Mouse (Mus musculus) right cerebral cortex, postnatal 36 days (tissue): Measurements from ENCODE around the gene Kpna2.
A peak's percentile ranks its signal among the peaks of the same experiment; 100 is the strongest.

Source experiments
- DNase-seq, 2 experiments: peaks; one replicate each; pipeline ENCODE4 v3.0.0; 2022; ENCODE audit warnings: low spot score in 2 of 2, mixed read lengths in 1 of 2

Gene Kpna2

DNA sequence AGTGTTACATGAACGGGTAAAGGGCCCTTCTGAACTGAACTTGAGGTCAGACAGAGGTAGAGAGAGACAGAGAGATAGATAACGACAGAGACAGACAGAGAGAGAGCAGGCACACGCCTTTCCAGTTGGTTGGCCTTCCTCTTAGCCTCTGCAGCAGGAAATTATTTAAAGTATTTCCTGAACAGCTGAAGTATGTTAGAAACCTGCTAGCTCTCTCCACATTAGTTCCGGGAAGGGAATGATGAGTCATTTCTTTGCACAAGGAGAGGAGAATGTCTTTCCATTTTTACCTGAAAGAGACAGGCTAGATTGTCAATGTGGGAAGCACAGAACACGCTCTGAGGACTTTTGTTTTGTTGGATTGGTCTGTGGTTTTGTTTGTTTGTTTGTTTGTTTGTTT lies 17.0 kb downstream of the Kpna2 start:
- no peak for DNase-seq

DNA sequence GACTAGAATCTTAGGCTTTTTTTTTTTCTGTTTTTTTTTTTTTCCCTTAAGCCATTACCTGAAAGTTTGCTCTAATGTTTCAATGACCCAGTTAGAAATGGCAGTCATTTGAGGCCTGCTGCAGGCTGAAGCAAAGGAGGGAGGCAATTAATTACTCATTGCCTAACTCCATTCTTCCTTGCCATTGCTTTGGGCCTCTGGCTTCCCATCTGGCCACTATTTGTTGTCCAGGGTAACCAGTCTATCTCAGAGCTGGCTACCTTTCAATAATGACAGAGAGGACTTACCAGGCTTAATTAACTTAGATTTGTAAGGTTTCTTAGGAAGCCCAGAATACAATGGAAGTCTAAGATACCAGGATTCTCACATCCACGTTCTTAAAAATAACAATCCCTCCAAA lies 17.6 kb downstream of the Kpna2 start:
- no peak for DNase-seq

DNA sequence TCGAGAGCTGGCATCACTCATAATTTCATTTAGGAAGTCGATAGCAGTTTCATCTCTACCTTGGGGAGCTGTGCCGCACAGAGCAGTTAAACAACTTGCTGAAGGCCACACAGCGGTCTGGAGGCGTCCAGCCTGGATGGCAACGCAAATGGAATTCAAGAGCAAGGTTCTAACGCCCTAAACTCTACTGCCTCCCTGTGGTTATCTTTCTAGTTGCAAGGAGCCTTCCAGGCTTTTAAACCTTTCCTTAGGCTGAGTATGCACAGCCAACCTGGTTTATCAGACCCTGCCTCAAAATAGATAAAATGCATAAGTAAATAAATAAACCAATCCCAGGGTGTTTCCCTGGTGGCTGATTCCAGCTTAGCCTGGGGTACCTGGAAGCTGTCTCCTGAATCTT lies 18.9 kb downstream of the Kpna2 start:
- peak; percentile 20 to 39 for DNase-seq

DNA sequence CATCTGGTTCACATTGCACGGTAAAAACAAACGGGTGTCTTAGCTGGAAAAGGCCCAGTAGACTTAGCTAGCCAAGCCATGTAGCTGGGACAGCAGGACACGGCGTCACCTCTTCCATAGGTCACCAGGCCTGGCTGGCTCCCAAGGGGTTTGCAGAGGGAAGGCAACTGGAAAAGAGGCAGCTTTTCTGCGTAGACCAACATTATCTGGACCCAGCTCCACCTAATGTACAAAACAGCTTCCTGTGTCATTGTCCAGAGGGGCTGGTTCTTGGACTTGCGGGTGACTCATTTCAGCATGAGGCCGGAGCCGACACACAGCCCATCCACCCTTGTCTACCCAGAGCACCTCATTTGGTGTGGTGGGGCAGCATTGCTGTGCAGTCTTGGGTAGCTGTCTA lies 23.1 kb downstream of the Kpna2 start:
- no peak for DNase-seq

DNA sequence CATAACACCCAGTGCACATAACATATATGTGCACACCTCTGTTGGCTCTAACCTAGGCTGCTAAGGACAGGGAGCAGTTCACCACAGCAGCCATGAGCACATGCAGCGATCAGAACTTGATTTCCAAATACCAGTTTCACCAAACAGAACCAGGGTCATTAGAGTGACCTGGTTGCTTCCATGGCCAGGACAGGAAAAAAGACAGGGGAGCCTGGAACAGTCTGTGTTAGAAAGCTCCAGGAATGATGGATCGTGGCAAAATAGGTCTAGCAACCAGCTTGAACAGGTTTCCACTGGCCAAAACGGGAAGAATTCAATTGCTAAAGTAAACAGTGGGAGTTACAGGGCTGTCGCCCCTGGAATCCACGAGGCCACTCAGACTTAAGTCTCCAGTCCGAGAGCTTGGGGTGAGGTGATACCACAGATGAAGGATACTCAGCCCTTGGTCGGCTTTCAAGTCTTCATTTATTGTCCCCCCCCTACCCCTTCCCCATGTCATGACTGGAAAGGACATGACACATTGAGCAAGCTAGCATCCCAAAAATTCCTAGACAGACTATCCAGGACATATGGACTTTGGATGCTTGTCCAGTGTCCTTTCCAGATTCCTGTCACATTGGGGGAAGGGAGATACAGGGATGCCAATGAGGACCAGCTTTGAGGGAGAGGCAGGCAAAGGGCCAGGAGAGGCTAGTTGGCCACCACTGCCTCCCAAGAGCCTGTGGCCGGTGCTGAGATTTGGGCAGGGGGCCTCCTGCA lies 23.7 kb downstream of the Kpna2 start:
- DNase-seq: no peak

DNA sequence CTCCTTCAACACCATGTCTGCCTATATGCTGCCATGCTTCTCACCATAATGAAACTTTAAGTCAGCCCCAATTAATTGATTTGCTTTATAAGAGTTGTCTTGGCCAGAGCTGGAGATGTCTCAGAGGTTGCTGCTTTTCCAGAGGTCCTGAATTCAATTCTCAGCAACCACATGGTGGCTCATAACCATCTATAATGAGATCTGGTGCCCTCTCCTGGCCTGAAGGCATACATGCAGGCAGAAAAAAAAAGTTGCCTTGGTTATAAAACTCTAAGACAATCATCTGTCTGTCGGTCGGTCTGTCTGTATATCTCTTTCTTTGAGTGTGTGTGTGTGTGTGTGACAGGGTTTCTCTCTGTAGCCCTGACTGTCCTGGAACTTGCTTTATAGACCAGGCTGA lies 24.9 kb downstream of the Kpna2 start:
- no peak for DNase-seq

DNA sequence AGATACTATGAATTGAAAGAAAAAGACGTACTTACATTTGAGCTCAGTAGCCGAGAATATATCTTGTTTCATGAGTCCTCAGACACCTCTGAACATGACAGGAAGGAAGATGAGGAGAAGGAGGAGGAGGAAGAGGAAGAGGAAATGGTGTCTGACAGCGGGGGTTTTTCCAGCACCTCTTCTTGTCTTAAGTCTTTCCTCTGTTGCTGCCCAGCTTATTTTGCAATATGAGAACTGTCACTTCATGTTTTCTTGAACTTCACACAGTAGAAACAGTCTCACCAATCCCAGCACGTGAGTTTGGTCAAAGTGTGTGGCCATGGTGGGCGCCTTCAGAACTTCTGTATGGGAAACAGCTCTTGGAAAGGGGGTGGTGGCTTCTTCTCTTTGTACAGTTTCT lies 26.3 kb downstream of the Kpna2 start:
- no peak for DNase-seq

DNA sequence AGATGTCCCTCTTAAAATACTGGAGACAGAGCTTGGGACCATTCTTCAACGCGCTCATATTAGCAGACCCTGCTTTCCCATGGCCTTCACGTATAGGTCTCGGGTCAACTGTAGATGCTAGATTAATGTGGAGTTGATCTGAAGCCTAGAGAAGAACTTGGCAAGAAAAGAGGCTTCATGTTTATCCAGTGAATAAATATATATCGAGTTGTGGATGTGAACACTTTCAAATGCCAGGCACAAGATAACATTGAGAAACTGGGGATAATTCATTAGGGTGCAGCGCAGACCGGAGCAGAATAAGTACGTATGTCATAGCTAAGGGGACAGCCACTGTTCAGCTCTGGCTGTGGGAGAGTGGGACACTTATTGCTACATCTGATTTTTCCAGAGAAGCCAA lies 29.5 kb downstream of the Kpna2 start:
- DNase-seq: no peak

DNA sequence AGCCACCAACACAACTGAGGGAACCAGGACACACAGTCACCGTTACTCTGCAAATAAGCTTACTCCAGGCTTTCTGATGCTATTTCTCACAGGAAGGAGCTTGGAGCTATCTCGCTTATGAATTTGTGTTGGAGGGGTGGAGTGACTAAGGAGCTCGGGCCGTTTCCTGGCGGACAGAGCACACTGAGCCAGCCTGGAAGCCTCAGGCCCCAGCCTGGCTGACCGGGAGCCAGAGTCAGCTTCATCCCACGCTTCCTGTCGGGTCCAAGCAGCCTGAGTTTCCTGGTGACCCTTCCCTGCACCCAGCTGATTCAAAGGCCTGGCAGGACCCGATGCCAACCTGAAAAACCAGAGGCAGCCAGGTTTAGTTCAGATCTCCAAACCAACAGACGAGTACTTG lies 31.7 kb downstream of the Kpna2 start:
- no peak for DNase-seq

DNA sequence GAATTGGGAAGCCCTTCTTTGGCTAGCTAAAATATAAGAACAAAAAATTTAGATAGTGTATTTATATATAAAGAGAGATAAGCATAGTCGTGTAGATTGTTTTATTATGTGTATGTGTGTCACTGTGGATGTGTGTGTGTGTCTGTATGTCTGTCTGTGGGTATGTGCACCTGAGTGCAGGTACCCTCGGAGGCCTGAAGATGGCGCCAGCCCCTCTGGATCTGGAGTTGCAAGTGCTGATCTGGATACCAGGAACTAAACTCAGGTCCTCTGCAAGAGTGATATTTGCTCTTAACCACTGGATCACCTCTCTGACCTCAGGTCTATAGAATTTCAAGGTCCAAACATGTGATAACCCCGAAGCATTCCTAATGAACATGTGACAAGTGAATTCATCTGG lies 33.5 kb downstream of the Kpna2 start:
- DNase-seq: no peak

DNA sequence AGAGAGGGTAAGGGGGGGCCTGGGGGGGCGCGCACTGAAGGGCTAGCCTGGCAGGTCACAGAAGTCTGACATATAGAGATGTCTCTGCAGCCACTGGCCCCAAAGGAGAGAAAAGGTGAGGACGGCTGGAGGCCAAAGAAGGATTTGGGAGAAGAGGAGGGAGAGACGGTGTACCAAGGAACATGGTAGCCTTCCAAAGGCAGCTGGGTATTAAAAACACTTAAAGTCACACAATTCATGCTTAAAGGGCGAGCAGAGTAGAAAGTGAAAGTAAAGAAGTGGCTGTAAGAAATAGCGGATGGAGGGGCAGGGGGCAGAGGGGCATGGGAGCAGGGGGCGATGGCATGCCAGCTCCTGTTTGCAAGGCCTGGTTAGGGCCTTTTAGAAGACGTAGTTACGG lies 37.0 kb downstream of the Kpna2 start:
- DNase-seq: no peak

DNA sequence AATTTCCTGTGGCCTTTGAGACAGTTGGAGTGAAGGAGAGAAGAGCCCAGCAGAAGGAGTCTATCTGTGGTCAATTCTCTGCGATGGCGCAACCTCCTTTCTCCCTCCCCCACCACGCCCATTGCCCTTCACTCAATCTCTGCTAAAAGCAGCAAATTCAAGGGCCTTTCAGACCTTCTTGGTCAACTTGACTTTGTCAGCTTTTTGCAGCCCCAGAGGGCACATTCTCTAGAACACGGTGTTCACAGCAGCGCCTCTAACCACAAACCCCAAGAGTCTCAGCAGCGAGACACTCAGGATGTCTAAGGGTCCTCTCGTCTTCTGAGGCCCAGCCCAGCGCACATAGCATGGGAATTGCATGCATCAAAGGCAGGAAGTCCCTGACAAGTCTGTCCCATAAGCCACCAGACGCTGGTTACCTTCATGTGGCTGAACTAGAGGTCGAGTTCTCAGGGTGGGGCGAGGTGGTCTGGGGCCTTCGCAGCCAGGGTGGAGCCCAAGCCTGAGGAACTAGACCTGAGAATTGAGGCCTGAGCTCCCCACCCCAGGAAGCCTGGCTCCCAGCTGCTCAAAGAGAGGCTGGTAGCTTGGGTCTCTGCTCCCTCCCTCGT lies 37.8 kb downstream of the Kpna2 start:
- DNase-seq: no peak

DNA sequence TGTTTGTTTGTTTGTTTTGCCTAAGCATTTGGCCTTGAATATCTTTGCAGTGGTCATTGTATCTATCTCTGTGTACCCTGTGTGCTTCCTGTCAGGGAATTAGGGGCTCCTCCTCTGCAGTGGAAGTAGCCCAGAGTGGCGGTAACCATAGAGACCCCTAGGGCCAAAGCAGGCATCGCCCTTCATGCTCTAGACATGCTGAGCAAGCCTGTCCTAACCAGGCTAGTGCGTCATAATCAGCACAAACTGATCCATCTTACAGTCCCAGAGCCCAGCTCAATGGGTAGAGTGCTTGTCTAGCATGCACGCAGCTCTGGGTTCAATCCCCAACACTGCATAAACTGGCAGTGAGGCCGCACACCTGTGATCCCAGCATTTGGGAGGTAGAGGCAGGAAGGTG lies 40.2 kb downstream of the Kpna2 start:
- no peak for DNase-seq

DNA sequence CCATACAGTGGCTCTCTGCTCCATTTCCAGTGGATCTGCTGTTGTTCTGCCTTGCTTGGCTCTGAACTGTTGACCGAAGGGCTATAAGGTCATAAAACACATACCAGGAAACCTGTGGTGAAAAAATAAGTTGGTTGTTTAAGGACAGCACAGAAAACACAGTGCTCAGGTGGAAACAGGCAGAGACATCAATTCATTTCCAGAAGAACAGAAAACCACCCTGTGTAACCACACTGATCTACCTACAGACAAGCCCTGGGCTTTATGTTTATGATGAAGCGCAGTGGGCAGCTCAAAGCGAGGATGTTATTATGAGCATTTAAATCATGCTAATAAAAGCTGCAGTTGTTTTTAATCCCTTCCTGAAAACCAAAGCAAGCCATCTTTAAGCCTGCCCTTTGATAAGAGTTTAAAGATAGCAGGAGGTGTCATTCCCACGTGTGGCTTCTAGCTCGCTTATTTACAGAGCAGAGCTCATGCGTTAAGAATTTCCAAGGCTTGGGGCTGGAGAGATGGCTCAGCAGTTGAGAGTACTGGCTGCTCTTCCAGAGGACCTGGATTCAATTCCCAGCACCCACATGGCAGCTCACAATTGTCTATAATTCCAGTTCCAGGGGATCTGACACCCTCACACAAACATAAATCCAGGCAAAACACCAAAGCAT lies 40.8 kb downstream of the Kpna2 start:
- no peak for DNase-seq

DNA sequence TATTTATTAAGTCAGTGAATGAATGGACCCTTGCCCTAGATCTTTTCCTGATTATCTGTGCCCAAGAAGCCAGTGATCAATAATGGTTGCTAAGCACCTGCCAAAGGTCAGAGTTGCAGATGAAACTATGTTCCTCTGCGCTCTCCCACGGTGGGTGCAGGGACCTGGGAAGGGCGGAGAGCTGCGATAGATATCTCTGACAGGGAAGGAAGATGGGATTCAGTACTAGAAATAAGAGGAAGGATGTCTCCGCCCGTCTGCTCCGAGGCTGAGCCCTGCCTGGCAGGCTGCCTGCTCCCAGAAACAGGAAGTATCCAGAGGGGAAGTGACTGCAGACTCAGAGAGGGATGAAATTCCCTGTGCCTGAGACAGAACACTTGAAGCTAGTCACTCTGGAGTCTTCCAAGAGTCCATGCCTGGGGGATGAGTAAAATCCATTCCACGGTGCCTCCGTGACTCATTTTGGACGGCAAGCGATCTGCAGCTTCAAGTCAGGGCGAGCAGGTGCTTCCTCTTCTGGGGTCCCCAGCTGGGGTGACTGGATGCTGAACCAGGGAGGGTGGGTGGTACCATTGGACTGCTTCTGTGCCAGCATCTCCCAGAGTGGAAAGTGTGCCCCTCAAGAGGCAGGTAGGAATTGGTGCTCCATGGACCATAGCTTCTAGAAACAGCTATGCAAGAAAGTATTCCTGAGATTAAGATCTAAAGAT lies 41.9 kb downstream of the Kpna2 start:
- DNase-seq: no peak

DNA sequence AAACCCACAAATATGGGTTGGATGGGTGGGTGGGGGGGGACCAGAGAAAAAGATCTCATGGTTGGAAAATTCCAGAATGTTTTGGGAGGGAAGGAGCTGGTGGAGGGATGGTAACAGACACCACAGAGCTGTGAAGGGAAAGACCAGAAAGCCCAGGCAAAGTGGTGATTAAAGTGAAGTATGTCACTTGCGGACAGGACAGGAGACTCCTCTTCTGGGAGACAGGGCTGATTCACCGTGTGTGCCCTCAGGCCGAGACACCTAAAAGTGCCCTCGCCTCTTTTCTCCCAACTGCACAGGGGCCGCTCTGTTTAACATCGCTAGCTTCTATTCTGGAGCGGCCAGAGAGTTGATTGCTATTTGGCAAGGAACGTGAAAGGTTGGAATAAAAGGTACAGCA lies 44.8 kb downstream of the Kpna2 start:
- DNase-seq: no peak

DNA sequence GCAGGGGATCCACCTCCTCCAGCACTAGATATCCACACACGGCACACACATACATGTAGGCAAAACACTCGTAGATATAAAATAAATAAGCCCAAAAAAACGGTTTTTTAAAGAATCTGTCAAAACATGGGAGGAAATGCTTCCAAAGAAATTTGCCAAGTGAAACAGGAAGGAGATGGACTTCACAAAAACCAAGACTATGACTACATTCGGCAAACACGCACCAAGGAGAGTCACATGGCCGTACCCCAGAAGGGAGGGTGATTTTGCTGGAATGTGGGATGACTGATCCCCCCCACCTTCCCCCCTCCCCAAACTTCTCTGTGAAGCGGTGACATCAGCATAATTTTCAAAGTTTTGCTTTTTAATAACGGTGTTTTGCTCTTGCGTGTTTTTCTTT lies 45.2 kb downstream of the Kpna2 start:
- DNase-seq: no peak
